Mouse (Mus musculus) heart, embryonic 13.5 days (tissue): ENCODE data around the gene Gm49378. TPM values are rescaled to one million over a fixed set of nuclear protein-coding genes. Genes with fewer than 3 reads are reported as not detected.

Experiments used
- ATAC-seq: fragments of 200-750 bp; cut with Nextera tagmentation; 2 replicates; pipeline ENCODE4 v1.8.0; 2017; ENCODE audit warnings: moderate TSS enrichment; ENCODE audit not compliant: insufficient number of reproducible peaks, low FRiP score, low TSS enrichment; ENCODE audit errors: extremely low read depth
- H3K27ac ChIP-seq: fragments of 300-500 bp; sonication (generic); replicated peaks from 2 replicates; pipeline ENCODE4 v1.5.1; 2015; ENCODE audit warnings: moderate library complexity, mild to moderate bottlenecking, inconsistent platforms
- H3K27me3 ChIP-seq: fragments of 300-500 bp; sonication (generic); replicated peaks from 2 replicates; pipeline ENCODE4 v1.6.1; 2015; ENCODE audit warnings: mild to moderate bottlenecking, inconsistent platforms
- H3K36me3 ChIP-seq: fragments of 300-500 bp; sonication (generic); 2 replicates; pipeline ENCODE4 v1.6.1; 2015; ENCODE audit warnings: mild to moderate bottlenecking, inconsistent platforms
- H3K4me1 ChIP-seq: fragments of 300-500 bp; sonication (generic); 2 replicates; pipeline ENCODE4 v1.6.1; 2015; ENCODE audit warnings: inconsistent platforms
- H3K4me2 ChIP-seq: fragments of 300-500 bp; sonication (generic); 2 replicates; pipeline ENCODE4 v1.6.1; 2015; ENCODE audit warnings: inconsistent platforms, mild to moderate bottlenecking, moderate library complexity
- H3K4me3 ChIP-seq: fragments of 300-500 bp; sonication (generic); 2 replicates; pipeline ENCODE4 v1.5.1; 2015; ENCODE audit warnings: moderate library complexity, mild to moderate bottlenecking, inconsistent platforms
- H3K9ac ChIP-seq: fragments of 300-500 bp; sonication (generic); 2 replicates; pipeline ENCODE4 v1.6.1; 2015; ENCODE audit warnings: inconsistent platforms, mild to moderate bottlenecking, moderate library complexity
- H3K9me3 ChIP-seq: fragments of 300-500 bp; sonication (generic); 2 replicates; pipeline ENCODE4 v1.6.1; 2016; ENCODE audit warnings: inconsistent platforms
- WGBS: fragments of 180-500 bp; shearing (Covaris S2); methylation state at CpG from one replicate; pipeline ENCODE4 v1.1.7; 2015; ENCODE audit warnings: mixed read lengths; 5-methylcytosine and 5-hydroxymethylcytosine counted together
- polyA plus RNA-seq: library from polyadenylated mRNA; unstranded; fragments of >200 nt; fragmentation: Nextera tagmentation; extraction: Ambion mirVana; gene quantifications from 2 replicates; pipeline ENCODE4 v1.2.1, GENCODE M21; 2015

Gene Gm49378
- 1.4 and 1.6 TPM in 2 replicates for polyA plus RNA-seq

DNA sequence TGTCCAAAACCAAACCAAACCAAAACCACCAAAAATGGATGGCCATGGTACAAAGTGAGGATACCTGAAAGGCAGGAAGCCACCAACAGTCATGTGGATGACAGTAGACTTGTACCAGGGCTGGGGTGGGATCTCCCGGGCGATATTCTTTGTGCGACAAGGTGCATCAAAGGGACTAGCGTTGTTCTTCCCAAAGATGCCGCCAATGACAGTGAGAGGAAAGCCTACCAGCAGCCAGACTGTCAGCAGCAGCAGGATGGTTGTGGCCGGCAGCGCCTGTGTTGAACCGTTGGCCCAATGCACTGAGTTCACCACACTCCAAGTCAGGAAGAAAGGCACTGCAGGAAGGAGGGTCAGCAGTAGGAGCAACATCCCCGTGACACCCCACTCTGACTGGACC is at the start of gene Gm49378:
TSS of gene Gm49378 (minus strand) at position 101 of the 400 bp plus-strand sequence.
- Histone ChIP-seq H3K4me2 (no peak within 1 kb of the TSS), H3K4me1 (peaks cover 31% of the 10 kb centered on the region), H3K36me3 (peaks cover 75% of the 10 kb centered on the region), H3K27ac (no peak within 1 kb of the TSS), H3K9ac (no peak within 1 kb of the TSS), H3K27me3 (no peaks in the 10 kb centered on the region), H3K9me3 (no peaks in the 10 kb centered on the region), H3K4me3 (no peak within 1 kb of the TSS)
- no peak for ATAC-seq
- WGBS, result 92% methylated on average over 9 of the region's 9 CpGs

DNA sequence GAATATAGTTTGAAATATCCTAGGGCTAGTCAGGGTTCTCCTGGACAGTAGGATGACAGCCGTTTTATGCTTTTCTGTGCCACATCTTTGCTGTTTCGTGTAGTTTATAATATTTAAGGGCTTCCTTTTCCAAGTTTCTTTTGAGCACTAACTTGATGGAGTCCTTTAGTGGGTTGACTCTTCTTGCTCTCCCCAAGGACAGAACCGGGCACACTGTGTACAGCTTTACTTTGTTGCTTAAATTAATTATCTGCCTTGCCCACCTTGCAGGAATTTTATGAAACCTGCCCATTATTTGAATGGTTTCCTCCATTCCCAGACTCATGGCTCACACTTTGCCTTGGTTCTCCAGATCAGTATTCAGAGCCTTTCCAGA is 44.4 kb upstream of the Gm49378 start:
- ATAC-seq, result no peak
- H3K9ac ChIP-seq, result peak overlapping the region; percentile 93
- H3K4me2 ChIP-seq, result peak overlapping the region; percentile 84
- peak overlapping the region; percentile 86 for H3K4me3 ChIP-seq
- peaks cover 35% of the 10 kb centered on the region for H3K36me3 ChIP-seq
- H3K9me3 ChIP-seq, result no peaks in the 10 kb centered on the region
- 16% methylated on average over 3 of the region's 3 CpGs for WGBS
- H3K27ac ChIP-seq, result peak overlapping the region; percentile 89
- H3K27me3 ChIP-seq, result no peaks in the 10 kb centered on the region
- H3K4me1 ChIP-seq, result peaks cover 17% of the 10 kb centered on the region

DNA sequence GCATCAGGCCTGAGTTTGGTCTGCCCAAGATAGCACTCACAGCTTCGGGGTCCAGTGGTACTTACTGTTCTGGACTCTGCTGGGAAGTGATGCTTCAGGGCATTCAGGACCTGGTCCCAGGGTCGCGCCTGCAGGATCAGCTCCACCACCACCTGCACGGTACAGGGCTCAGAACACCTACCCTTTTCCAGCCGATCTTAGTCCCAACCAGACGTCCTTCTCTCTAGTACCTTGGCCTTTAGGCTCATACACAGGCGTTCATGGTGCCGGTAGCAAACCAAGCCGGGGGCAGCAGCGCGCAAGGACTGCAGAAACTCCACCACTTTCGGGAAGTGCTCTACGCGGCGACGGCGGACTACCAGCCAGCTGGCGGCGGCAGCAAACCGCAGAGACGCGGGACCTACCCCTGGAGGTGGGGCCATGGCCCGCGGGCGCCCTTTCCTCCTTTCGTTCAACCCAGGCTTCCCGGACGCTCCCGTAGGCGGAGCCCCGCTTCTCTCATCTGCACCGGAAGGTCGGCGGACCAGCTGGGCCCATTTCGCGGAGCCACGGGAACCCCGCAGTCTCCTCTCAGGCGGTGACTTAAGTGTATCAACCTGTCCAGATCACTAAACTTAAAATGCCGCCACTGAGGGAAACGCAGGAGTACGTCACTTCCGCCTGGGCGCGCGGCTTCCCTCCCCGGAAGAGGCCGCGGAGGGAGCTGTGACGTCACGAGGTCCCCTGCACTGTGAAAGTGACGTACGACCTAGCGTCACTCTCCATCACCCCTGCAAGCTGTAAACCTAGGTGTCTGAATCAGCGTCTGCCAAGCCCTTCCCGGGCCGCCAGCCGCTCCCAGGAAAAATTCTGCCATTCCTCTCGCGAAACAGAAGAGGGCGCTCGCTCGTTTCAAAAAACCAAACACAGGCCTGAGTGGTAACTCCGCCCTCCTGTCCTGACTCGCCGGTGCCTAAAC is 43.7 kb upstream of the Gm49378 start, which contains the start of gene Tinf2:
TSS of gene Tinf2 (minus strand) at position 661 of the 958 bp plus-strand sequence.
- Histone ChIP-seq H3K9me3 (no peaks in the 10 kb centered on the region), H3K27ac (peak within 1 kb of the TSS; percentile 89), H3K4me1 (peaks cover 17% of the 10 kb centered on the region), H3K9ac (peak within 1 kb of the TSS; percentile 93), H3K27me3 (no peaks in the 10 kb centered on the region), H3K36me3 (peaks cover 42% of the 10 kb centered on the region), H3K4me2 (peak within 1 kb of the TSS; percentile 84), H3K4me3 (peak within 1 kb of the TSS; percentile 86)
- WGBS, result under 1% methylated on average over 66 of the region's 66 CpGs
- ATAC-seq, result peak; percentile 97

- WGBS, result 87% methylated on average over 4 of the region's 4 CpGs
- no peaks in the 10 kb centered on the region for H3K9me3 ChIP-seq
- H3K4me1 ChIP-seq, result peaks cover 21% of the 10 kb centered on the region
- ATAC-seq, result no peak
- H3K4me2 ChIP-seq, result no peak overlapping the region
- H3K27me3 ChIP-seq, result no peaks in the 10 kb centered on the region
- no peak overlapping the region for H3K27ac ChIP-seq
- no peak overlapping the region for H3K9ac ChIP-seq
- H3K4me3 ChIP-seq, result no peak overlapping the region
- peaks cover 61% of the 10 kb centered on the region for H3K36me3 ChIP-seq
Measured at GRCm38 (mm10) chr14:55677615-55678014, 39.9 kb upstream of the Gm49378 start.

GRCm38 (mm10) chr14:55672741-55673060 is 35.0 kb upstream of the Gm49378 start:
- Histone ChIP-seq H3K27me3 (no peaks in the 10 kb centered on the region), H3K4me3 (peak overlapping the region; percentile 83), H3K27ac (peak overlapping the region; percentile 83; the same call in 1 of the 2 replicates), H3K4me1 (peaks cover 22% of the 10 kb centered on the region), H3K9ac (peak overlapping the region; percentile 91), H3K4me2 (peak overlapping the region; percentile 88), H3K9me3 (no peaks in the 10 kb centered on the region), H3K36me3 (peaks cover 44% of the 10 kb centered on the region)
- no peak for ATAC-seq
- 68% methylated on average over 7 of the region's 7 CpGs for WGBS

GRCm38 (mm10) chr14:55671833-55672740 is 34.4 kb upstream of the Gm49378 start, which contains the start of the genes Gmpr2 and Nedd8:
Gmpr2 (plus strand) TSS chr14:55671941.
Nedd8 (minus strand) TSS chr14:55672124.
- peak; percentile 91; the same call in 1 of the 2 replicates for ATAC-seq
- Histone ChIP-seq H3K4me2 (peak within 1 kb of the TSS; percentile 88), H3K4me1 (peaks cover 22% of the 10 kb centered on the region), H3K9me3 (no peaks in the 10 kb centered on the region), H3K36me3 (peaks cover 38% of the 10 kb centered on the region), H3K4me3 (peak within 1 kb of the TSS; percentile 83), H3K9ac (peak within 1 kb of the TSS; percentile 91), H3K27ac (peak within 1 kb of the TSS; percentile 83), H3K27me3 (no peaks in the 10 kb centered on the region)
- 1% methylated on average over 38 of the region's 38 CpGs for WGBS

GRCm38 (mm10) chr14:55671486-55671832 is 33.8 kb upstream of the Gm49378 start:
- H3K4me3 ChIP-seq, result peak overlapping the region; percentile 83
- WGBS, result 0% methylated on average over 12 of the region's 12 CpGs
- peak; percentile 22; the same call in 1 of the 2 replicates for ATAC-seq

DNA sequence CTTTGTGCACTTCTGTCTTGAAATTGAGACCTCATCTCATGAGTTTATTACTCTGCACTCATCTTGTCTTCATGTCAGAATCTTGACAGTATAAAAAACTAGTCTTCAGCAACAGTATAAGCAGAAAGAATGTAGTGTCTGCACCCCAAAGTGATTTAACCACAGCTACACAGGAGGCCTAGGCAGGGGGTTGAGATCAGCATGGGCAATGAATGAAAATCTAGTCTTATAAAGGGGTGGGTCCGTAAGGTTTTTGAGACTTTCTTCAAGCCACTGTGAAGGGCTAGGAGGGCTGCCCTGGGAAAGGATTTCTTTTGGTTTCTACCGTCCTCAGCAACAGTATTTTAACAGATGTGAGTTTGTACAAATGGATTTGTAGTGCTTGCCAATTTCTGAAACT is 22.9 kb upstream of the Gm49378 start:
- WGBS, result 44% methylated on average over 2 of the region's 2 CpGs
- Histone ChIP-seq H3K4me1 (peaks cover 31% of the 10 kb centered on the region), H3K9ac (peak overlapping the region; percentile 90; the same call in 1 of the 2 replicates), H3K4me3 (peak overlapping the region; percentile 85), H3K27ac (peak overlapping the region; percentile 86; the same call in 1 of the 2 replicates), H3K9me3 (no peaks in the 10 kb centered on the region), H3K36me3 (peaks cover 47% of the 10 kb centered on the region), H3K27me3 (no peaks in the 10 kb centered on the region), H3K4me2 (peak overlapping the region; percentile 78)
- no peak for ATAC-seq

More at GRCm38 (mm10) chr14:55671486-55671832, 33.8 kb upstream of the Gm49378 start:
- Histone ChIP-seq H3K27me3 (no peaks in the 10 kb centered on the region), H3K27ac (peak overlapping the region; percentile 83), H3K4me1 (peaks cover 22% of the 10 kb centered on the region), H3K9me3 (no peaks in the 10 kb centered on the region), H3K9ac (peak overlapping the region; percentile 91), H3K36me3 (peaks cover 36% of the 10 kb centered on the region), H3K4me2 (peak overlapping the region; percentile 88)

DNA sequence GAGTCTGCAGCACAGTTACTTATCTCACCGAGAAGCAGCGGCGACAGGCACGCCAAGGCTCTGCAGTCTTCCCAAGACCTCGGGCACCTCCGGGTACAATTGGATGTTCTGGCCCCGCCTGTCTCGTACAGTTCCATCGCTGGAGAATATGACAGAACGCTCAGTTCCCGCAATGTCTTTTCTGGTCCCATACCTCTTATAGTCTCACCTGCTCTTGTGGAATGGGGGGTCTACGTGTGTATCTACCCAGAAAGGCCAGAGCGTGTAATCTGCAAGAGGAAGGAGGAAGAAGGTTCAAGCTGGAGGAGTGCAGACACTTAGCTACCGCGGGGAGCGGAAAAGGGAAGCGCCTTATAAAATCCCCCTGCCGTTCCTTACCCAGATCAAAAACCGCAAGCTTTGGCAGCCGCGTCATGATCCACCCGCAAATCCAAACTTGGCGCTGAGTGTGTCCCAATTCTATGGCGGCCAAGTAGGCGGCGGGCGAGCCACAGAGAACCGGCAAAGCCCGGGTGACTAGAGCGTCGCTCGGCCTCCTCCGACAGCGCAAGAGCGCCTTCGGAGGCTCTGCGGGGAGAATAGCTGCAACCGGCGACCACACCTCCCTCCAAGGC is 22.4 kb upstream of the Gm49378 start, which contains the start of gene Mdp1:
TSS of gene Mdp1 (minus strand) at position 549 of the 614 bp plus-strand sequence.
- Histone ChIP-seq H3K9ac (peak within 1 kb of the TSS; percentile 90), H3K4me3 (peak within 1 kb of the TSS; percentile 85), H3K9me3 (no peaks in the 10 kb centered on the region), H3K27ac (peak within 1 kb of the TSS; percentile 86), H3K27me3 (no peaks in the 10 kb centered on the region), H3K36me3 (peaks cover 45% of the 10 kb centered on the region), H3K4me2 (peak within 1 kb of the TSS; percentile 78), H3K4me1 (peaks cover 31% of the 10 kb centered on the region)
- peak; percentile 54; the same call in 1 of the 2 replicates for ATAC-seq
- 0% methylated on average over 39 of the region's 39 CpGs for WGBS

- H3K9ac ChIP-seq, result no peak overlapping the region
- H3K4me2 ChIP-seq, result no peak overlapping the region
- peak overlapping the region; percentile 86 for H3K27ac ChIP-seq
- no peaks in the 10 kb centered on the region for H3K9me3 ChIP-seq
- no peak overlapping the region for H3K4me3 ChIP-seq
- H3K36me3 ChIP-seq, result peaks cover 33% of the 10 kb centered on the region
- H3K27me3 ChIP-seq, result no peaks in the 10 kb centered on the region
- ATAC-seq, result no peak
- WGBS, result 67% methylated on average over 5 of the region's 5 CpGs
- peaks cover 31% of the 10 kb centered on the region for H3K4me1 ChIP-seq
Measured at GRCm38 (mm10) chr14:55658011-55658410, 20.3 kb upstream of the Gm49378 start.
